9 mouse cellular contexts compared by ENCODE assay signal in genomic region chr9:122085550-122086205, GRCm38 (mm10). TPM values are rescaled to one million over a fixed set of nuclear protein-coding genes. Genes with fewer than 3 reads are reported as not detected.
DNase-seq lines count a peak whose midpoint lies in the region; ATAC-seq and TF ChIP-seq lines count a peak whose summit lies in the region.
"Had no signal": no experiment of that assay in that cellular context is flagged by ENCODE, and none has a peak within 500 bp of the region (broad histone marks: within the 10 kb centered on the region; RNA-seq: fewer than 3 reads in every experiment).

No protein-coding gene starts in this region.

- peaks cover 15% of the 10 kb centered on the region for H3K4me1 ChIP-seq in heart, adult 2 months (ENCODE audit: control insufficient read depth, insufficient read depth, low read length)
- peaks cover 11% of the 10 kb centered on the region; the same call in 1 of the 2 replicates for H3K4me1 ChIP-seq in embryonic facial prominence, embryonic 13.5 days
- peaks cover 5% of the 10 kb centered on the region; the same call in 1 of the 2 replicates for H3K4me1 ChIP-seq in liver, embryonic 15.5 days (replicated peaks)

- H3K27me3 ChIP-seq in heart, adult 2 months (ENCODE audit: control insufficient read depth, insufficient read depth, low read length): no peaks in the 10 kb centered on the region
- no peaks in the 10 kb centered on the region for H3K27me3 ChIP-seq in embryonic facial prominence, embryonic 13.5 days
- H3K27me3 ChIP-seq in liver, embryonic 15.5 days: no peaks in the 10 kb centered on the region

- ATAC-seq in embryonic facial prominence, embryonic 13.5 days (ENCODE audit: insufficient number of reproducible peaks, insufficient read depth, low FRiP score, low TSS enrichment, low read depth): no peak
- no peak for ATAC-seq in liver, embryonic 15.5 days (ENCODE audit: insufficient read depth)
- no peak for ATAC-seq in megakaryocyte, adult 5-6 weeks (ENCODE audit: poor library complexity, severe bottlenecking)

- intact Hi-C loops in heart, adult 2 months (cut with DNase I): loop anchor here (1.0 kb wide), 2 partner anchors 24 to 63 kb away; no protein-coding TSS in a partner anchor
- intact Hi-C loops in heart, postnatal 14 days (cut with DNase I): loop anchor here (2.0 kb wide), 1 partner anchor 63 kb away; no protein-coding TSS in a partner anchor
- intact Hi-C loops in left cerebral cortex, postnatal 4 days (cut with DNase I): no loop called here
- intact Hi-C loops in left cerebral cortex, postnatal 25 days (cut with DNase I): no loop called here

- H3K9me3 ChIP-seq in embryonic facial prominence, embryonic 13.5 days: no peaks in the 10 kb centered on the region
- no peaks in the 10 kb centered on the region for H3K9me3 ChIP-seq in liver, embryonic 15.5 days (replicated peaks)

- no peak for TF ChIP-seq EP300 in heart, adult 2 months (IDR thresholded peaks at IDR 0.05; ENCODE audit: insufficient read depth, low read depth, low read length)

- no peak overlapping the region for H3K9ac ChIP-seq in heart, adult 2 months (ENCODE audit: low read depth, low read length)
- H3K9ac ChIP-seq in embryonic facial prominence, embryonic 13.5 days: no peak overlapping the region
- no peak overlapping the region for H3K9ac ChIP-seq in liver, embryonic 15.5 days

- no peak for DNase-seq in heart, adult 2 months
- no peak for DNase-seq in heart, postnatal 14 days
- DNase-seq in left cerebral cortex, postnatal 4 days: peak; percentile 36
- no peak for DNase-seq in left cerebral cortex, postnatal 25 days (ENCODE audit: low spot score in 2 of 2)
- DNase-seq in thymus, adult 18-20 months: no peak

- TF ChIP-seq CTCF in heart, adult 2 months (IDR thresholded peaks at IDR 0.05): no peak

- no peaks in the 10 kb centered on the region for H3K79me2 ChIP-seq in heart, adult 2 months (replicated peaks; ENCODE audit: control insufficient read depth, insufficient read depth, low read length)

- no peak overlapping the region for H3K4me2 ChIP-seq in embryonic facial prominence, embryonic 13.5 days
- H3K4me2 ChIP-seq in liver, embryonic 15.5 days: no peak overlapping the region

- H3K4me3 ChIP-seq in heart, adult 2 months: no peak overlapping the region
- H3K4me3 ChIP-seq in embryonic facial prominence, embryonic 13.5 days: no peak overlapping the region
- H3K4me3 ChIP-seq in liver, embryonic 15.5 days (replicated peaks): no peak overlapping the region
- H3K4me3 ChIP-seq: myocyte had no signal

- no peak for TF ChIP-seq POLR2A in heart, adult 2 months (IDR thresholded peaks at IDR 0.05; ENCODE audit: insufficient read depth, low read depth, low read length)

- WGBS in heart, adult 2 months: 50% methylated on average over 3 of the region's 3 CpGs
- 73% methylated on average over 3 of the region's 3 CpGs for WGBS in embryonic facial prominence, embryonic 13.5 days
- WGBS in liver, embryonic 15.5 days (ENCODE audit: insufficient replicate concordance): 47% methylated on average over 3 of the region's 3 CpGs

- peaks cover 13% of the 10 kb centered on the region for H3K36me3 ChIP-seq in heart, adult 2 months (ENCODE audit: control insufficient read depth, insufficient read depth, low read length)
- no peaks in the 10 kb centered on the region for H3K36me3 ChIP-seq in embryonic facial prominence, embryonic 13.5 days
- H3K36me3 ChIP-seq in liver, embryonic 15.5 days (replicated peaks): no peaks in the 10 kb centered on the region

- H3K27ac ChIP-seq in heart, adult 2 months: peak overlapping the region; percentile 90
- peak overlapping the region; percentile 39; the same call in 1 of the 2 replicates for H3K27ac ChIP-seq in embryonic facial prominence, embryonic 13.5 days
- 0 out of 2 replicates have a peak overlapping the region, but pooled peaks have one; percentile 9 for H3K27ac ChIP-seq in liver, embryonic 15.5 days (replicated peaks)

RNA-seq across cellular contexts. Expression of gene Snrk, which starts 31.4 kb away (rescaled TPM):
- 100 to 1,000 TPM; 142 to 163 TPM for total RNA-seq in heart, adult 2 months (2021)
- 68.0 and 89.8 TPM in 2 replicates for polyA plus RNA-seq in heart, adult 2 months (2012; rRNA removed)
- total RNA-seq in heart, postnatal 14 days (2021): 100 to 1,000 TPM; 173 to 206 TPM
- total RNA-seq in left cerebral cortex, postnatal 4 days (2021): 100 to 1,000 TPM; 109 to 120 TPM
- total RNA-seq in left cerebral cortex, postnatal 25 days (2021): 100 to 1,000 TPM; 116 to 117 TPM
- 50.8 and 54.2 TPM in 2 replicates for polyA plus RNA-seq in embryonic facial prominence, embryonic 13.5 days (2015; fragmentation: Nextera tagmentation; extraction: Ambion mirVana)
- 18.4 and 18.6 TPM in 2 replicates for polyA plus RNA-seq in liver, embryonic 15.5 days (2015; fragmentation: Nextera tagmentation; extraction: Ambion mirVana)
- total RNA-seq in megakaryocyte, adult 5-6 weeks (2015): 56.3 and 63.6 TPM in 2 replicates
- 76.9 and 85.5 TPM in 2 replicates for total RNA-seq in megakaryocyte, adult 5-6 weeks (2017)

Comparison
In these comparisons a context has a peak if more than half of its experiments do, and no peak if none do; other contexts are left out.
1. H3K27ac ChIP-seq: peak in every context shown above with its lines; median percentile 90 in heart, adult 2 months; 39 in embryonic facial prominence, embryonic 13.5 days; 9 in liver, embryonic 15.5 days.
2. intact Hi-C loops: an anchor here in heart, adult 2 months (1.0 kb wide) and heart, postnatal 14 days (2.0 kb wide); none called in left cerebral cortex, postnatal 4 days and left cerebral cortex, postnatal 25 days.